Mouse (Mus musculus): ENCODE results near the gene Ccdc170.

DNA sequence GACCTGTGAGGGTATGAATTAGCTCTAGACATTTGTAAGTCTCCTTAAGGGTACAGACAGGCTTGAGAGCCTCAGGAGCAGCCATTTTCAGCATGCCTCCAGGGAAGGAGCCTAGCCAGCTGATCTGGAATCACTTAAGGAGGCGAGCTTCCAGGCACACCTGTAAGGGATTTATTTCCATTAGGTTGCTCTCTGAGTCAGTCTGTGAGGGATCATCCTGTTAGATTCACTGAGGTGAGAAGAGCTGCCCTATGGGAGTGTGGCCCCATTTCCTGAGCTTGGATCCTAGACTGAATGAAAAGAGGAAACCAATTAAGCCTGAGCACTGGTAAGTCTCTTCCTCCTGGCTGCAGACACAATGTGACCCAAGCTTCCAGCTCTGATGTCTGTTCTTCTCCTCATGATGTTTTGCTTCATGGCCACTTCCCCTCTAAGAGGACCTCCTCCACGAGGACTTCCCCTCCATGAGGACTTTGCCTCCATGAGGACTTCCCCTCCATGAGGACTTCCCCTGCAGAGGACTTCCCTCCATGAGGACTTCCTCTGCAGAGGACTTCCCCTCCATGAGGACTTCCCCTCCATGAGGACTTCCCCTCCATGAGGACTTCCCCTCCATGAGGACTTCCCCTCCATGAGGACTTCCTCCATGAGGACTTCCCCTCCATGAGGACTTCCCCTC is 118.6 kb downstream of the Ccdc170 start:
- TF ChIP-seq POLR2A (IDR thresholded peaks at IDR 0.05; ENCODE audit: low read depth, low read length) (no peak), CTCF (IDR thresholded peaks at IDR 0.05; ENCODE audit: borderline replicate concordance, insufficient read depth, low read length) (no peak)
